In the genomic region with DNA sequence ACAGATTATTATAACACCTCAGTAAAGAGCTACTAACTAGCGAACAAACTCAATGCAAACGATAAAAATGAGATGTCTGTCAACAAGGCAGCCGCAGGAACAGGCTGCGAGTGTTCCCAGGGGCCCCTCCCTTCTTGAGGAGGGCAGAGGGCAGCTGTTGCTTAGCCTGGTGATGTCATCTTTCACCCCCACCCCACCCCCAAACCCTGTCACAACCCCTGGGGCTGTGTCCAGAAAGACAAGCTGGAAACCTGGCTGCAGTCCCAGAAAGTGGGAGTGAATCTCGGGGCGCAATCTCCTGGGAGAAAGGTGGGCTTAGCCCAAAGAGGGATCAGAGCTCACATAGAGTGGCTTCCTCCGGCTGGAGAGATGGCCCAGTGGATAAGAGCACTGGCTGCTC, we compare ENCODE assay signal across 14 mouse cellular contexts. TPM values are rescaled to one million over a fixed set of nuclear protein-coding genes. Genes with fewer than 3 reads are reported as not detected.
DNase-seq lines count a peak whose midpoint lies in the region; ATAC-seq and TF ChIP-seq lines count a peak whose summit lies in the region.
"Had no signal": no experiment of that assay in that cellular context is flagged by ENCODE, and none has a peak within 500 bp of the region (broad histone marks: within the 10 kb centered on the region; RNA-seq: fewer than 3 reads in every experiment).

No protein-coding gene starts in this region.

- H3K4me2 ChIP-seq in midbrain, postnatal 0 days (ENCODE audit: low read depth, low read length, poor library complexity, severe bottlenecking) = no peak overlapping the region
- H3K4me2 ChIP-seq in midbrain, embryonic 13.5 days (replicated peaks) = no peak overlapping the region
- no peak overlapping the region for H3K4me2 ChIP-seq in intestine, postnatal 0 days (replicated peaks; ENCODE audit: low read depth)
- H3K4me2 ChIP-seq: hindbrain, embryonic 13.5 days; neural tube, embryonic 13.5 days had no signal

- no peak overlapping the region for H3K9ac ChIP-seq in midbrain, postnatal 0 days (replicated peaks; ENCODE audit: low read length, poor library complexity, severe bottlenecking)
- H3K9ac ChIP-seq in midbrain, embryonic 13.5 days (replicated peaks) = no peak overlapping the region
- no peak overlapping the region for H3K9ac ChIP-seq in intestine, postnatal 0 days (ENCODE audit: low read depth, low read length)
- H3K9ac ChIP-seq: hindbrain, embryonic 13.5 days; neural tube, embryonic 13.5 days had no signal

- DNase-seq in gastrocnemius, adult 2 months = peak; percentile 60
- DNase-seq in gastrocnemius, postnatal 4 days (ENCODE audit: low spot score in 2 of 2) = no peak
- DNase-seq in midbrain, postnatal 0 days (ENCODE audit: low spot score) = peak; percentile 3
- DNase-seq in testis, postnatal 10 days (ENCODE audit: low spot score) = peak; percentile 65
- no peak for DNase-seq in spleen, postnatal 36 days (ENCODE audit: low spot score in 2 of 2)

- H3K27me3 ChIP-seq in midbrain, postnatal 0 days (ENCODE audit: insufficient read depth, low read length) = no peaks in the 10 kb centered on the region
- H3K27me3 ChIP-seq in midbrain, embryonic 13.5 days = no peaks in the 10 kb centered on the region
- H3K27me3 ChIP-seq in intestine, postnatal 0 days (replicated peaks; ENCODE audit: control insufficient read depth, insufficient read depth, low read length) = no peaks in the 10 kb centered on the region
- H3K27me3 ChIP-seq: CH12.LX; hindbrain, embryonic 13.5 days; neural tube, embryonic 13.5 days had no signal

- no peak for ATAC-seq in midbrain, postnatal 0 days (ENCODE audit: low FRiP score)
- no peak for ATAC-seq in midbrain, embryonic 13.5 days
- peak; percentile 52; the same call in 1 of the 2 replicates for ATAC-seq in intestine, postnatal 0 days
- no peak for ATAC-seq in erythroid progenitor cell, adult 5-6 weeks (replicated peaks; ENCODE audit: low FRiP score, poor library complexity, severe bottlenecking)

- intact Hi-C loops in gastrocnemius, adult 2 months (cut with DNase I) = no loop called here

- 47% methylated on average over 7 of the region's 7 CpGs for WGBS in midbrain, postnatal 0 days
- 60% methylated on average over 7 of the region's 7 CpGs for WGBS in midbrain, embryonic 13.5 days
- WGBS in intestine, postnatal 0 days = 19% methylated on average over 7 of the region's 7 CpGs

- no peak overlapping the region for H3K27ac ChIP-seq in gastrocnemius, adult 2 months
- H3K27ac ChIP-seq in midbrain, postnatal 0 days (ENCODE audit: low read depth, low read length) = no peak overlapping the region
- no peak overlapping the region for H3K27ac ChIP-seq in midbrain, embryonic 13.5 days
- H3K27ac ChIP-seq in intestine, postnatal 0 days (ENCODE audit: low read depth, low read length) = no peak overlapping the region
- H3K27ac ChIP-seq: hindbrain, embryonic 13.5 days; neural tube, embryonic 13.5 days had no signal

- no peak for TF ChIP-seq CTCF in gastrocnemius, adult 2 months (IDR thresholded peaks at IDR 0.05)
- TF ChIP-seq CTCF in midbrain, postnatal 0 days (IDR thresholded peaks at IDR 0.05) = no peak
- TF ChIP-seq CTCF in intestine, postnatal 0 days (IDR thresholded peaks at IDR 0.05; ENCODE audit: low read depth) = no peak

- H3K4me1 ChIP-seq in midbrain, postnatal 0 days (ENCODE audit: insufficient read depth, low read length) = no peaks in the 10 kb centered on the region
- H3K4me1 ChIP-seq in midbrain, embryonic 13.5 days (replicated peaks) = 0 out of 2 replicates have a peak, but pooled peaks cover 4% of the 10 kb centered on the region
- no peaks in the 10 kb centered on the region for H3K4me1 ChIP-seq in intestine, postnatal 0 days (replicated peaks; ENCODE audit: control insufficient read depth, insufficient read depth, low read length)
- H3K4me1 ChIP-seq: neural tube, embryonic 13.5 days had no signal

- H3K4me3 ChIP-seq in gastrocnemius, adult 2 months = no peak overlapping the region
- no peak overlapping the region for H3K4me3 ChIP-seq in midbrain, postnatal 0 days (ENCODE audit: low read depth, low read length)
- H3K4me3 ChIP-seq in midbrain, embryonic 13.5 days (replicated peaks) = no peak overlapping the region
- H3K4me3 ChIP-seq in intestine, postnatal 0 days (ENCODE audit: low read depth, low read length) = no peak overlapping the region
- H3K4me3 ChIP-seq: hindbrain, embryonic 13.5 days; neural tube, embryonic 13.5 days had no signal

- no peaks in the 10 kb centered on the region for H3K9me3 ChIP-seq in midbrain, postnatal 0 days (ENCODE audit: low read length)
- H3K9me3 ChIP-seq in midbrain, embryonic 13.5 days = no peaks in the 10 kb centered on the region
- H3K9me3 ChIP-seq in intestine, postnatal 0 days (ENCODE audit: control insufficient read depth) = no peaks in the 10 kb centered on the region
- H3K9me3 ChIP-seq: hindbrain, embryonic 13.5 days; neural tube, embryonic 13.5 days had no signal

- H3K36me3 ChIP-seq in midbrain, postnatal 0 days (ENCODE audit: insufficient read depth, low read length) = no peaks in the 10 kb centered on the region
- H3K36me3 ChIP-seq in midbrain, embryonic 13.5 days = peaks cover 6% of the 10 kb centered on the region
- H3K36me3 ChIP-seq in intestine, postnatal 0 days (ENCODE audit: control insufficient read depth, insufficient read depth) = no peaks in the 10 kb centered on the region
- H3K36me3 ChIP-seq: neural tube, embryonic 13.5 days had no signal

RNA-seq across cellular contexts. Expression of gene 1700001K19Rik, which starts 1.2 kb away (rescaled TPM):
- not detected for total RNA-seq in gastrocnemius, adult 2 months (2021)
- total RNA-seq in gastrocnemius, postnatal 4 days (2021) = not detected
- total RNA-seq in midbrain, postnatal 0 days (2014; rRNA removed) = not detected in 2 replicates
- polyA plus RNA-seq in midbrain, postnatal 0 days (2015; fragmentation: Nextera tagmentation; extraction: Ambion mirVana) = 0.17 TPM in 1 of 2 replicates, not detected in the other
- 0.28 and 0.39 TPM in 2 replicates for polyA plus RNA-seq in midbrain, embryonic 13.5 days (2015; fragmentation: Nextera tagmentation; extraction: Ambion mirVana)
- not detected in 2 replicates for polyA plus RNA-seq in intestine, postnatal 0 days (2015; fragmentation: Nextera tagmentation; extraction: Ambion mirVana)
- total RNA-seq in erythroid progenitor cell, adult 5-6 weeks (2015; ENCODE audit: low replicate concordance) = not detected in 2 replicates
- total RNA-seq in erythroid progenitor cell, adult 5-6 weeks (2017; ENCODE audit: low replicate concordance) = not detected in 2 replicates
- total RNA-seq: CH12.LX; left cerebral cortex, postnatal 25 days; megakaryocyte progenitor cell, adult 5-6 weeks had no signal
- polyA plus RNA-seq: small intestine, adult 2 months had no signal

RNA-seq across cellular contexts. Expression of gene Hsp90aa1, which starts 21.3 kb away (rescaled TPM):
- 10 to 100 TPM; 45.5 to 89.1 TPM for total RNA-seq in gastrocnemius, adult 2 months (2021)
- 100 to 1,000 TPM; 127 to 147 TPM for total RNA-seq in gastrocnemius, postnatal 4 days (2021)
- 567 and 693 TPM in 2 replicates for total RNA-seq in midbrain, postnatal 0 days (2014; rRNA removed)
- 1,476 and 1,620 TPM in 2 replicates for polyA plus RNA-seq in midbrain, postnatal 0 days (2015; fragmentation: Nextera tagmentation; extraction: Ambion mirVana)
- 1,494 and 1,520 TPM in 2 replicates for polyA plus RNA-seq in midbrain, embryonic 13.5 days (2015; fragmentation: Nextera tagmentation; extraction: Ambion mirVana)
- polyA plus RNA-seq in intestine, postnatal 0 days (2015; fragmentation: Nextera tagmentation; extraction: Ambion mirVana) = 269 and 296 TPM in 2 replicates
- 338 and 340 TPM in 2 replicates for total RNA-seq in erythroid progenitor cell, adult 5-6 weeks (2015; ENCODE audit: low replicate concordance)
- 564 and 616 TPM in 2 replicates for total RNA-seq in erythroid progenitor cell, adult 5-6 weeks (2017; ENCODE audit: low replicate concordance)

RNA-seq across cellular contexts. Expression of gene Wdr20, which starts 56.6 kb away (rescaled TPM):
- 10 to 100 TPM; 18.9 to 22.0 TPM for total RNA-seq in gastrocnemius, adult 2 months (2021)
- total RNA-seq in gastrocnemius, postnatal 4 days (2021) = 10 to 100 TPM; 24.6 to 34.2 TPM
- total RNA-seq in midbrain, postnatal 0 days (2014; rRNA removed) = 33.8 and 38.7 TPM in 2 replicates
- polyA plus RNA-seq in midbrain, postnatal 0 days (2015; fragmentation: Nextera tagmentation; extraction: Ambion mirVana) = 16.0 and 16.2 TPM in 2 replicates
- polyA plus RNA-seq in midbrain, embryonic 13.5 days (2015; fragmentation: Nextera tagmentation; extraction: Ambion mirVana) = 28.3 and 29.9 TPM in 2 replicates
- polyA plus RNA-seq in intestine, postnatal 0 days (2015; fragmentation: Nextera tagmentation; extraction: Ambion mirVana) = 12.3 and 14.7 TPM in 2 replicates
- 32.3 and 35.3 TPM in 2 replicates for total RNA-seq in erythroid progenitor cell, adult 5-6 weeks (2015; ENCODE audit: low replicate concordance)
- total RNA-seq in erythroid progenitor cell, adult 5-6 weeks (2017; ENCODE audit: low replicate concordance) = 43.7 and 56.5 TPM in 2 replicates

Comparison
In these comparisons a context has a peak if more than half of its experiments do, and no peak if none do; other contexts are left out.
1. DNase-seq: peak in gastrocnemius, adult 2 months (single experiment), midbrain, postnatal 0 days (single experiment) and testis, postnatal 10 days (single experiment); none in gastrocnemius, postnatal 4 days (0 of 2) and spleen, postnatal 36 days (0 of 2).